Mouse (Mus musculus) hindbrain, embryonic 16.5 days (tissue): ENCODE measurements around the gene Spag6. TPM values are rescaled to one million over a fixed set of nuclear protein-coding genes. Genes with fewer than 3 reads are reported as not detected.

ENCODE experiments used
- ATAC-seq: fragments of 200-750 bp; cut with Nextera tagmentation; 2 replicates; pipeline ENCODE4 v1.8.0; 2017; ENCODE audit warnings: moderate TSS enrichment, moderate library complexity
- H3K27ac ChIP-seq: fragments of 300-500 bp; sonication (generic); 2 replicates; pipeline ENCODE4 v1.5.1; 2014; ENCODE audit warnings: low read depth, mild to moderate bottlenecking, control low read depth, low read length, moderate library complexity
- H3K27me3 ChIP-seq: fragments of 300-500 bp; sonication (generic); replicated peaks from 2 replicates; pipeline ENCODE4 v1.6.1; 2014; ENCODE audit warnings: low read length; ENCODE audit not compliant: control insufficient read depth, insufficient read depth
- H3K36me3 ChIP-seq: fragments of 300-500 bp; sonication (generic); 2 replicates; pipeline ENCODE4 v1.6.1; 2014; ENCODE audit warnings: mild to moderate bottlenecking, low read length, moderate library complexity, mixed read lengths; ENCODE audit not compliant: control insufficient read depth, insufficient read depth
- H3K4me1 ChIP-seq: fragments of 300-500 bp; sonication (generic); 2 replicates; pipeline ENCODE4 v1.6.1; 2014; ENCODE audit warnings: low read depth, low read length; ENCODE audit not compliant: control insufficient read depth, insufficient read depth
- H3K4me2 ChIP-seq: fragments of 300-500 bp; sonication (generic); 2 replicates; pipeline ENCODE4 v1.6.1; 2014; ENCODE audit warnings: mild to moderate bottlenecking, low read length, control low read depth, moderate library complexity
- H3K4me3 ChIP-seq: fragments of 300-500 bp; sonication (generic); 2 replicates; pipeline ENCODE4 v1.5.1; 2014; ENCODE audit warnings: mild to moderate bottlenecking, low read length, control low read depth, moderate library complexity
- H3K9ac ChIP-seq: fragments of 300-500 bp; sonication (generic); 2 replicates; pipeline ENCODE4 v1.6.1; 2014; ENCODE audit warnings: low read depth, mild to moderate bottlenecking, control low read depth, low read length, moderate library complexity
- H3K9me3 ChIP-seq: fragments of 300-500 bp; sonication (generic); 2 replicates; pipeline ENCODE4 v1.6.1; 2014; ENCODE audit warnings: mild to moderate bottlenecking, low read length, moderate library complexity; ENCODE audit not compliant: control insufficient read depth
- WGBS: fragments of 180-500 bp; shearing (Covaris S2); extraction: QIAGEN DNeasy Blood & Tissue Kit; methylation state at CpG from one replicate; pipeline ENCODE4 v1.1.7; 2014; 5-methylcytosine and 5-hydroxymethylcytosine counted together
- polyA plus RNA-seq: library from polyadenylated mRNA; unstranded; fragments of >200 nt; fragmentation: Nextera tagmentation; extraction: Ambion mirVana; gene quantifications from 2 replicates; pipeline ENCODE4 v1.2.1, GENCODE M21; 2015

The Spag6 gene
- polyA plus RNA-seq, 1 experiment from 2014 or later: 0.06 TPM

DNA sequence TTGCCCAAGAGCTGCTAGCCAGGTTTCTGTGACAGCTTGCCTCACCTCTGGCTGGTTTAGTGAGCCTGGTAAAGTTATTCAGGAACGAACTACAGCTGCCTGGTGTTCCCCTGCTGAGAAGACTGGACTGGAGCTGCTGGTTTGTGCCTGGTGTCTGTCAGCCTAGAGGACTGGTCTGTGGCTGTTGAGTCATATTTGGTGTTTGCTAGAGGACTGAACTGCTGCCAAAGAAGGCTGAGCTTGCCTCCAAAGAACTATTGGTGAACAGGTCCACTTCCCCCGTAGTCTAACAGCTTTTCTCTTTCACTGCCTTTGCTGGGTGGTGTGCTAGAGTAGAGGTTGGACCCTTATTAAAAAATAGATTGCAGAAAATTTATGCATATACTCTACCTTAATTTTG lies 19.2 kb downstream of the Spag6 start:
- Histone ChIP-seq H3K4me1 (no peaks in the 10 kb centered on the region), H3K9me3 (no peaks in the 10 kb centered on the region), H3K9ac (no peak overlapping the region), H3K27ac (no peak overlapping the region), H3K4me3 (no peak overlapping the region), H3K27me3 (no peaks in the 10 kb centered on the region), H3K4me2 (no peak overlapping the region), H3K36me3 (no peaks in the 10 kb centered on the region)
- ATAC-seq: no peak
- 65% methylated on average over 2 of the region's 2 CpGs for WGBS

DNA sequence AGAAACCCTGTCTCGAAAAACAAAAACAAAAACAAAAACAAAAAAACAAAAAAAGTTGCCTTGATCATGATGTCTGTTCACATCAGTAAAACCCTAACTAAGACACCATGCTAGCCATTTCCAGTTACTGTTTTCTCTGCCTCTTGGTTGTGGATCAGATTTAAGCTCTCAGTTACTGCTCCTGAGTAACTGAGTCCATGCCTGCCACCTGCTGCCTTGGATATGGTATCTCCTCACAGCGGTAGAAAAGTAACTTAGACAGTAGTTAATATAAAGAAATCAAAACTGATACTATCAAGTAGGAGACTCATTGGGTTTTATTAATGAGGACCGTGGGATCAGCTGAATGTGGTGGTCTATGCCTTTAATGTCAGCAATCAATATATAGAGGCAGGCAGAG lies 20.5 kb downstream of the Spag6 start:
- H3K36me3 ChIP-seq: no peaks in the 10 kb centered on the region
- ATAC-seq: no peak
- no peak overlapping the region for H3K4me2 ChIP-seq
- H3K27ac ChIP-seq: no peak overlapping the region
- H3K9me3 ChIP-seq: no peaks in the 10 kb centered on the region
- no peaks in the 10 kb centered on the region for H3K27me3 ChIP-seq
- H3K4me3 ChIP-seq: no peak overlapping the region
- WGBS: 83% methylated on average over 3 of the region's 3 CpGs
- H3K9ac ChIP-seq: no peak overlapping the region
- no peaks in the 10 kb centered on the region for H3K4me1 ChIP-seq

DNA sequence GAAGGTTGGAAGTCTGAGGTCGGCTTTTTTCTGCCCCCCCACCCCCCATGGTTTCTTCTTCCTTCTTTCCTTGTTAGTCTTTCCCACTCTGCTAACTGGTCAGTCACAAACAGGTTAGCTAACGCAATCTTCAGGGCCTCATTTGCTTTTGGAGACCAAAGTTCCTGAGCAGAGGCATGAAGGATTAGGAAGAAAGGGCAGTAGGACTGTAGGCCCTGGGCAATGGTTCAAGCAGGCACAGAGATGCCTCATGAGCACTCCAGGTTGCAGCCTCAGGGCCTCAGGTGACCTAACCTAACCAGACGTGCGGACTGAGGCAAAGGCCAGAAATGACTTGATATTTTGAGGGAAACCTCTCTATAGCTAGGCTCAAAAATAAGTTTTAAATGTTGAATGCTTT lies 24.7 kb downstream of the Spag6 start:
- WGBS: 84% methylated on average over 4 of the region's 4 CpGs
- no peaks in the 10 kb centered on the region for H3K9me3 ChIP-seq

DNA sequence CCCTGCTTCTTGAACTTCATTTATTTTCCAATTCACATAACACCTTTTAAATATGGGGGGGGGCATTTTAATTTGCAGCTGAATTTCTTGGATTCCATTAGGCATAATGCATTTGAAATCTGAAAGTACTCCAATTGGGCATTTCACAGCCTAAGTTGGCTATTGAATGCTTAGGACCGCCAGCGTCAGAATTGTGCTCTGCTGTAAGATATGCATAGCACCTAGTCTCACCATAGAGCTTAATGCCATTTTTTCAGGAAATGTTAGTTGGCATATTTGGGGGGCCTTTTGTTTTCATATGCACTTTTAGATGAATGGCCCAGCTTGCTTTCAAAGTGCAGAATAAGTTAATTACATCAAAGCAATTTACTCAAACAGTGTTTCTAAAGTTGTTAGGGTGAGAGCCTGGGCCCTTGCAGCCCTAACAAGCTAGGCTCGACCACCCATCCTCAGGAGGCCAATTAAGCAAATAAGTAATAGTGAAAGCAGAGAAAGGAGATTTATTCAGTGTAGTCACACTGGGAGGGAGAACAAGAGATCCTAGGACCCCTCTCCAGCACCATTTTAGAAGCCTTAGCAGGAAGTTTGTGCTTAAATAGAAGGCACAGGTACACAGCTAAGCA lies 28.5 kb downstream of the Spag6 start:
- Histone ChIP-seq H3K27me3 (no peaks in the 10 kb centered on the region), H3K4me2 (no peak overlapping the region), H3K4me1 (no peaks in the 10 kb centered on the region), H3K9me3 (no peaks in the 10 kb centered on the region), H3K27ac (no peak overlapping the region), H3K9ac (no peak overlapping the region), H3K36me3 (no peaks in the 10 kb centered on the region), H3K4me3 (no peak overlapping the region)
- 62% methylated on average over 3 of the region's 3 CpGs for WGBS
- ATAC-seq: no peak

More for the DNA sequence above, 24.7 kb downstream of the Spag6 start:
- no peak overlapping the region for H3K27ac ChIP-seq
- H3K27me3 ChIP-seq: no peaks in the 10 kb centered on the region
- no peak overlapping the region for H3K9ac ChIP-seq
- H3K4me2 ChIP-seq: no peak overlapping the region
- no peaks in the 10 kb centered on the region for H3K36me3 ChIP-seq
- no peak overlapping the region for H3K4me3 ChIP-seq
- ATAC-seq: no peak
- no peaks in the 10 kb centered on the region for H3K4me1 ChIP-seq

DNA sequence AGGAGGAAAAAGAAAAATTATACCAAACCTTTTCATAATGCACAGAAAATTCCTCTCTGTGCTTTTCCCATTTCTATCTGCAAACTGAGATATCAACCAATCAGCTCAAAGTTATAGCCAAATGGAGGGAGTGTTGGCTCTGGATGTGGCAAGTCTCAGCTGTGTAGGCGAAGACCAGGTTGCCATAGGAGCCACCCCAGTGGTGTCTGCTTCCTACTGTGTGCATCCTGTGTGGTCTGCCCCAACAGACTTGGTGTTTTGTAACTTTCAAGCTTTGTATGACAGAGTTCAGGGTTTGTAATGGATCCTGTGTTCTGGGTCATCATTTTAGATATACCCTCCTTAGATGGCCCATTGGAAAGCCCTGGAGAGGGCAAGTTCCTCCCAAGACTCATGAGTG lies 30.6 kb downstream of the Spag6 start:
- H3K4me3 ChIP-seq: no peak overlapping the region
- H3K4me2 ChIP-seq: no peak overlapping the region
- no peaks in the 10 kb centered on the region for H3K4me1 ChIP-seq
- 86% methylated on average over 1 of the region's 1 CpGs for WGBS
- no peak overlapping the region for H3K9ac ChIP-seq
- no peak for ATAC-seq
- no peaks in the 10 kb centered on the region for H3K36me3 ChIP-seq
- no peaks in the 10 kb centered on the region for H3K9me3 ChIP-seq
- H3K27ac ChIP-seq: no peak overlapping the region
- H3K27me3 ChIP-seq: no peaks in the 10 kb centered on the region

DNA sequence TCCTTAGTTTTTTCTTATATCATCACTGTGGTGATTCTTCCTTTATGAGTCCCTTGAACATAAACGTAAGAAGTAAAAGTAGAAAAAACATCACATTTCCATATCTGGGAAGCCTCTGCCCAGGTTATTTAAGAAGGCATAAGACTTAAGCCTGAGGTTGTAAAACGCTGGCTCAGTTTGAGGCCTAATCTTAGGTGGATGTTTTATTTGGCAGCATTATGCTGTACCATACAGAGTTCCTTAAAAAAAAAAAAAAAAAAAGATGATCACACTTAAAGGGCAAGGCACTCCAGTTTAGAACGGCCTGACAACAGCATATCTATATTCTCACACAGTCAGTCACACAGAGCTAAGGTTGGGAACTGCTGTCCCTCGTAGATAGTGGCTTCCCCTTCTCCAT lies 32.0 kb downstream of the Spag6 start:
- Histone ChIP-seq H3K4me1 (no peaks in the 10 kb centered on the region), H3K9me3 (no peaks in the 10 kb centered on the region), H3K27me3 (no peaks in the 10 kb centered on the region), H3K36me3 (no peaks in the 10 kb centered on the region), H3K27ac (no peak overlapping the region), H3K9ac (no peak overlapping the region), H3K4me3 (no peak overlapping the region), H3K4me2 (no peak overlapping the region)
- 86% methylated on average over 4 of the region's 4 CpGs for WGBS
- ATAC-seq: no peak

DNA sequence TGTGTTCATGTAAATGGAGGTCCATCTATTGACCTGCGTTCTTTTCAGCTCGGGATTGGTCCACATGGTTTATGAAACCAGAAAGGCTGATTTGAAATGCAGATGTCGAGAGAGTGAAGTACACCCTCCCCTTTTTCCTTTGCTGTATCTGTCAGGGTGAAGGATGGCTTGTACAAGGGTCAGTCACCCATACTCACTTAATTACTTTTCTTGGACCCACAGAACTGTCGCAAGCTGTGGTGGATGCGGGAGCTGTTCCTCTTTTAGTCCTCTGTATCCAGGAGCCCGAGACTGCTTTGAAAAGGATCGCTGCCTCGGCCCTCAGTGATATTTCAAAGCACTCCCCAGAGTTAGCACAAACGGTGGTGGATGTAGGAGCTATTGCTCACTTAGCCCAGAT lies 37.9 kb downstream of the Spag6 start:
- H3K4me2 ChIP-seq: peak overlapping the region; percentile 42
- H3K36me3 ChIP-seq: no peaks in the 10 kb centered on the region
- no peak overlapping the region for H3K4me3 ChIP-seq

DNA sequence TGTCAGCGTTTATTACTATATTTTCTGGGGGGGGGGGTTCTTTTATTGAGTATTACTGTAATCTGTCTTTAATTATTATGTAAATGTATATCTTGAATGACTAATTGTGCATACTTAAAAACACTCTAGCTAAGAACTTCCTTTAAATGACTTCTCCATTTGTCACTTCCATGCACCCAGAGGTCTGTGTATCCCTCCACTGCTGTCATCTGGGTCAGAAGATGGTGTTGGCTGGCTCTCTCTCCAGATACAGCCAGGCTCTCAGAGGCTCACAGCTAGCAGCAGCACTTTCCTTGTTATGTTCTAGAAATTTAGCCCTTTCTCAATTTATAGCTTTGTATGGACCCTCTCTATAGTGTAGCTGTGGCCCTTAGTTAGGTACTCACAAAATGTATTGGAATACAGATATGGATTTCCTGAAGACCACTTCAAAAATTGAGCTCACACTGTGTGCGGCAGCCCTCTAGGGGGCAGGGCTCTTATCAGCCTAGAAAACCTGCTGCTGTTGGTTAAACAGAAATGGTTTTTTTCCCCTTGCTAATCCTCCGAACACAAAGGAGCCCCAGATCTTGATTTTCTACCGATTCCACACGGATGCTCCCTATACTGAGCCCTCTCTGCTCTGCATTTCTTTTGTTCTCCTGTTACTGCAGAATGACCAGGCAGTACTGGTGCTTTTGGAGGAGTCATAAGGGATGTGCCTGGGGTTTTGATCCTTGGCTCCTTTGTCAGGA lies 40.7 kb downstream of the Spag6 start:
- no peaks in the 10 kb centered on the region for H3K4me1 ChIP-seq
- H3K27ac ChIP-seq: no peak overlapping the region
- no peak overlapping the region for H3K4me2 ChIP-seq
- H3K9me3 ChIP-seq: no peaks in the 10 kb centered on the region
- H3K9ac ChIP-seq: no peak overlapping the region
- H3K27me3 ChIP-seq: no peaks in the 10 kb centered on the region
- H3K4me3 ChIP-seq: no peak overlapping the region
- ATAC-seq: no peak
- 32% methylated on average over 5 of the region's 5 CpGs for WGBS
- no peaks in the 10 kb centered on the region for H3K36me3 ChIP-seq

More for the DNA sequence above, 37.9 kb downstream of the Spag6 start:
- Histone ChIP-seq H3K4me1 (no peaks in the 10 kb centered on the region), H3K9ac (no peak overlapping the region), H3K27me3 (no peaks in the 10 kb centered on the region), H3K9me3 (no peaks in the 10 kb centered on the region), H3K27ac (no peak overlapping the region)
- WGBS: 12% methylated on average over 9 of the region's 9 CpGs
- no peak for ATAC-seq

DNA sequence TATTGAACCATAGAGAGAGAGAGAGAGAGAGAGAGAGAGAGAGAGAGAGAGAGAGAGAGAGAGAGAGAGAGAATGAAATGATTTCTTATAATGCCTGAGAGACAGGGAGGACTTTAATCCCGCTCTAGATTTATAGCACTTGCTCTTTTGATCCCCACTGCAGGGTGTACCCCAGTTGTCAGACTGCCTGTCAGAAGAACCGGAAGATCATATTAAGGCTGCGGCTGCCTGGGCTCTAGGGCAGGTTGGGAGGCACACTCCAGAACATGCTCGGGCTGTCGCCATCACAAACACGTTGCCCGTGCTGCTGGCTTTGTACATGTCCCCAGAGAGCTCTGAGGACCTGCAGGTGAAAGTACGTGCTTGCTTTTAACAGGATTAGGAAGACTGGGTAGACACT lies 43.2 kb downstream of the Spag6 start:
- H3K4me2 ChIP-seq: no peak overlapping the region
- no peak overlapping the region for H3K4me3 ChIP-seq
- no peak overlapping the region for H3K27ac ChIP-seq
- no peaks in the 10 kb centered on the region for H3K27me3 ChIP-seq
- no peaks in the 10 kb centered on the region for H3K4me1 ChIP-seq
- WGBS: 49% methylated on average over 8 of the region's 8 CpGs
- ATAC-seq: no peak
- H3K9me3 ChIP-seq: no peaks in the 10 kb centered on the region
- no peaks in the 10 kb centered on the region for H3K36me3 ChIP-seq
- H3K9ac ChIP-seq: no peak overlapping the region
